Mouse (Mus musculus) forebrain, embryonic 14.5 days (tissue): ENCODE results near the gene Brsk2. TPM values are rescaled to one million over a fixed set of nuclear protein-coding genes. Genes with fewer than 3 reads are reported as not detected.

Source experiments
- ATAC-seq: fragments of 200-750 bp; cut with Nextera tagmentation; 2 replicates; pipeline ENCODE4 v1.8.0; 2017; ENCODE audit warnings: mild to moderate bottlenecking, moderate library complexity
- DNase-seq: peaks from one replicate; pipeline ENCODE4 v3.0.0-alpha.2; 2015; ENCODE audit warnings: low spot score
- H3K27ac ChIP-seq: fragments of 300-500 bp; sonication (generic); 2 replicates; pipeline ENCODE4 v1.5.1; 2014; ENCODE audit warnings: low read depth, mild to moderate bottlenecking, control low read depth, low read length, moderate library complexity
- H3K27me3 ChIP-seq: fragments of 300-500 bp; sonication (generic); replicated peaks from 2 replicates; pipeline ENCODE4 v1.6.1; 2014; ENCODE audit warnings: low read length, control low read depth, mixed read lengths; ENCODE audit not compliant: control insufficient read depth, insufficient read depth
- H3K36me3 ChIP-seq: fragments of 300-500 bp; sonication (generic); 2 replicates; pipeline ENCODE4 v1.6.1; 2014; ENCODE audit warnings: low read length, control low read depth; ENCODE audit not compliant: control insufficient read depth, insufficient read depth
- H3K4me1 ChIP-seq: fragments of 300-500 bp; sonication (generic); 2 replicates; pipeline ENCODE4 v1.6.1; 2014; ENCODE audit warnings: antibody characterized with exemption, low read length, control low read depth; ENCODE audit not compliant: control insufficient read depth, insufficient read depth
- H3K4me2 ChIP-seq: fragments of 300-500 bp; sonication (generic); 2 replicates; pipeline ENCODE4 v1.6.1; 2014; ENCODE audit warnings: mild to moderate bottlenecking, control low read depth, low read length
- H3K4me3 ChIP-seq: fragments of 300-500 bp; sonication (generic); 2 replicates; pipeline ENCODE4 v1.5.1; 2014; ENCODE audit warnings: low read depth, low read length, control low read depth
- H3K9ac ChIP-seq: fragments of 300-500 bp; sonication (generic); 2 replicates; pipeline ENCODE4 v1.6.1; 2014; ENCODE audit warnings: mild to moderate bottlenecking, low read length, control low read depth, moderate library complexity
- H3K9me3 ChIP-seq: fragments of 300-500 bp; sonication (generic); replicated peaks from 2 replicates; pipeline ENCODE4 v1.6.1; 2016; ENCODE audit warnings: low read length, control low read depth, mixed read lengths; ENCODE audit not compliant: control insufficient read depth
- WGBS: fragments of 180-500 bp; shearing (Covaris S2); extraction: QIAGEN DNeasy Blood & Tissue Kit; methylation state at CpG from one replicate; pipeline ENCODE4 v1.1.7; 2014; 5-methylcytosine and 5-hydroxymethylcytosine counted together
- polyA plus RNA-seq: library from polyadenylated mRNA; unstranded; fragments of >200 nt; fragmentation: Nextera tagmentation; extraction: Ambion mirVana; gene quantifications from 2 replicates; pipeline ENCODE4 v1.2.1, GENCODE M21; 2014

Gene Brsk2
- polyA plus RNA-seq, 1 experiment from 2014 or later: 20.8 TPM

GRCm38 (mm10) chr7:141991183-141991582 is 41.6 kb downstream of the Brsk2 start:
- no peaks in the 10 kb centered on the region for H3K9me3 ChIP-seq
- WGBS: 74% methylated on average over 2 of the region's 2 CpGs
- no peak overlapping the region for H3K4me3 ChIP-seq
- no peaks in the 10 kb centered on the region for H3K27me3 ChIP-seq
- H3K4me2 ChIP-seq: no peak overlapping the region
- DNase-seq (no peak), ATAC-seq (no peak)
- H3K36me3 ChIP-seq: peaks cover 100% of the 10 kb centered on the region
- no peak overlapping the region for H3K27ac ChIP-seq
- H3K4me1 ChIP-seq: no peaks in the 10 kb centered on the region
- no peak overlapping the region for H3K9ac ChIP-seq

DNA sequence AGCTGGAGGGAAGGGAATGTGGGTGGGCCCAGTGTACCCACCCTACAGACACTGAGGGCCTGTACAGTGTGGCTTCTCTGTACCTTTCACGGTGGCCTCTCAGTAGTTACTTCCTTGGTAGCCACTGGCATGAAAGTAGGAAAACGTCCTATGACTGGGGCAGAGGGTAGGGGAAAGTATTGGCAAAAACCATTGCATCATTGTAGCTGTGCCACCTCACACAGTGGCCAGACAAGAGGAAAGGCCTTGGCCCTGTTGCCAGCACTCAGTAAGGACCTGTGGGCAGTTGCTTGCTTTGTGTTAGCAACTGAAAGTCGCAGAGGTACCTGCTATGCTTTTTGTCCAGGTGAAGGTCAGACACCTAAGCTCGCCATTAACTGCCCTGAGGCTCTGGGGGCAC is 44.6 kb downstream of the Brsk2 start:
- H3K9me3 ChIP-seq: no peaks in the 10 kb centered on the region
- WGBS: 89% methylated on average over 4 of the region's 4 CpGs
- no peaks in the 10 kb centered on the region for H3K4me1 ChIP-seq
- H3K4me3 ChIP-seq: no peak overlapping the region
- ATAC-seq: no peak
- no peak overlapping the region for H3K4me2 ChIP-seq
- H3K9ac ChIP-seq: no peak overlapping the region
- H3K36me3 ChIP-seq: peaks cover 100% of the 10 kb centered on the region
- no peak for DNase-seq
- H3K27me3 ChIP-seq: no peaks in the 10 kb centered on the region
- no peak overlapping the region for H3K27ac ChIP-seq

DNA sequence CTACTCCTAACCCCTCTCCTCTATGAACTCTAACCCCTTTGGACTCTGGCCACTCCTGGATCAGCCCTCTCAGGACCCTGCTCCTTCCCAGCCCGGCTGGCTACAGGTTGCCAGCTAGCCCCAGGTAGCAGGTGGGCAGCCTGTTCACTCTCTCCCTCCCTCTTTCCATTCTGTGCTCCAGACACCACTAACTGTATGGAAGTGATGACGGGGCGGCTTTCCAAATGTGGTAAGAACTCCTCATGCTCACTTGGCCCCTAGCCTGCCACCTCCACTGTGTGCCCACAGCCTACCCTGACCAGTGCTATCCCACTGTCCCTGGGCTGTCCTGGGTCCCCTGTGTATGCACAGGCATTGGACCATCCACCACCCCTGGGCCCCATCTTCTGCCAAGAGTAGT is 51.1 kb downstream of the Brsk2 start:
- H3K36me3 ChIP-seq: peaks cover 95% of the 10 kb centered on the region
- DNase-seq (no peak), ATAC-seq (no peak)
- no peak overlapping the region for H3K9ac ChIP-seq
- WGBS: 93% methylated on average over 3 of the region's 3 CpGs
- no peak overlapping the region for H3K4me2 ChIP-seq
- H3K9me3 ChIP-seq: no peaks in the 10 kb centered on the region
- no peaks in the 10 kb centered on the region for H3K4me1 ChIP-seq
- H3K4me3 ChIP-seq: no peak overlapping the region
- H3K27me3 ChIP-seq: no peaks in the 10 kb centered on the region
- no peak overlapping the region; the same call in 1 of the 2 replicates for H3K27ac ChIP-seq

- no peak overlapping the region for H3K4me3 ChIP-seq
- 0 out of 2 replicates have a peak overlapping the region, but pooled peaks have one; percentile 9 for H3K27ac ChIP-seq
- 60% methylated on average over 22 of the region's 22 CpGs for WGBS
- H3K4me1 ChIP-seq: no peaks in the 10 kb centered on the region
- ATAC-seq: peak; percentile 28; the same call in 1 of the 2 replicates
- no peaks in the 10 kb centered on the region for H3K27me3 ChIP-seq
- H3K9me3 ChIP-seq: no peaks in the 10 kb centered on the region
- no peak overlapping the region for H3K4me2 ChIP-seq
- H3K36me3 ChIP-seq: peaks cover 88% of the 10 kb centered on the region
- no peak for DNase-seq
- no peak overlapping the region for H3K9ac ChIP-seq
These were observed 52.2 kb downstream of the Brsk2 start for GRCm38 (mm10) chr7:142001597-142002340.

DNA sequence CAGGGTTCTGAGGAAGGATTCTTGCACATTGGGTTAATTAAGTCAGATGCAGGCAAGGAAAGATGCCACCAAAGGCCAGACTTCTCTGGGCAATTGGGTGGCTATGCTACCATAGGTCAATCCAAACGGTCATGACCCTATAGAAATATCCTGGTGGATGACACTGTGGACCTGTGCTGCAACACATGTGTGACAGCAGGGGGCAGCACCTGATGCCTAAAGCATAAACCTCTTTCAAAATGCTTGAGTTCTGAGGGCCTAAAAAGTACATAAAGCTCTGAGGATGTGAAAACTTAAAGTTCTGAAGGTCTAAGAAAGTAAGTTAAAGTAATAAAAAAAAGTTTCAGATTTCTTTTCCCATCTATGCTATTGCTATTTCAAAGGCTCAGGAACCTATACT is 67.0 kb downstream of the Brsk2 start:
- Histone ChIP-seq H3K36me3 (peaks cover 25% of the 10 kb centered on the region), H3K27ac (no peak overlapping the region), H3K27me3 (no peaks in the 10 kb centered on the region), H3K9me3 (no peaks in the 10 kb centered on the region), H3K4me2 (no peak overlapping the region), H3K9ac (no peak overlapping the region), H3K4me3 (no peak overlapping the region), H3K4me1 (no peaks in the 10 kb centered on the region)
- DNase-seq (peak; percentile 58), ATAC-seq (0 out of 2 replicates have a peak, but pooled peaks have one; percentile 40)
- 64% methylated on average over 1 of the region's 1 CpGs for WGBS

DNA sequence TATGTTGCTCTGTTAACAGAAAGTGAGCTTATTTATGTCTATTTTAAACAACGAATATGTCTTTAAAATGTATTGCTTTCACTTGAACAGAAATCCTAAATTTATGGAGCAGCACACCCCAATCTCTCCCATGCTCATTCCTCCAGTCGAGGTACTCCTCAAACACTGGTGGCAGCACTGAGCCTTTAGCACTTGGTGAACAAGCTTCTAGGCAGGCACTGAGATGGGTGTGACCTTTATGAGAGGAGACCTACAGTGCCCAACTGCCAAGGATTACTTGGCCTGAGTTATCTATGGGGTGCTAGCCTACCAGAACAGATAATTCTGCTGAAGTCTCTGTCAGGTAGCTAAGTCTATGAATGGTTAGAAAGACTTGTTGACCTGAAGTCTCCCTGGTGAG is 70.1 kb downstream of the Brsk2 start:
- ATAC-seq: no peak
- Histone ChIP-seq H3K4me1 (no peaks in the 10 kb centered on the region), H3K27ac (no peak overlapping the region), H3K27me3 (no peaks in the 10 kb centered on the region), H3K4me3 (no peak overlapping the region), H3K4me2 (no peak overlapping the region), H3K9ac (no peak overlapping the region), H3K9me3 (no peaks in the 10 kb centered on the region), H3K36me3 (peaks cover 11% of the 10 kb centered on the region; the same call in 1 of the 2 replicates)
- no peak for DNase-seq
- 50% methylated on average over 2 of the region's 2 CpGs for WGBS

DNA sequence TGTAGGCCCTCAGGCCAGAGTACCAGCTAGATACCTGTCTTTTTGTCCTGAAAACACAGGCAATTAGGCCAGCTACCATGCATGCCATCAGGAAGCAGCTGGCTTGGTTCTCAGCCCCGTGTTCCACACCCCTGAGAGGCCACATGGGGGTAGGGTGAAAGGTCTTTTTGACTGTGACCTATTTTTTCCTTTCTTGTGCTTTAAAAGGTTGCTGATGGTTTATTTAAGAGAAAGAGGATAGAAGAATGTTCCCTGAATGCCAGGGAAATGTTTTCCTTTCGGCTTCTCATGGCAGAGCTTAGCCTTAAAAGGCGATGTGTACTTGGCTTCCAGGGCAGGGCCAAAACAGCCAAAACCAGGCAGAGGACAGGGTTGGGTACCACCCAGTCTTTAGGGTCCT is 71.3 kb downstream of the Brsk2 start:
- ATAC-seq: no peak
- Histone ChIP-seq H3K36me3 (peaks cover 3% of the 10 kb centered on the region; the same call in 1 of the 2 replicates), H3K4me3 (no peak overlapping the region), H3K4me2 (no peak overlapping the region), H3K27ac (no peak overlapping the region), H3K9me3 (no peaks in the 10 kb centered on the region), H3K9ac (no peak overlapping the region), H3K4me1 (no peaks in the 10 kb centered on the region), H3K27me3 (no peaks in the 10 kb centered on the region)
- DNase-seq: no peak
- 64% methylated on average over 3 of the region's 3 CpGs for WGBS

GRCm38 (mm10) chr7:142025196-142025595 is 75.6 kb downstream of the Brsk2 start:
- H3K4me1 ChIP-seq: no peaks in the 10 kb centered on the region
- no peak overlapping the region for H3K4me2 ChIP-seq
- no peak overlapping the region for H3K27ac ChIP-seq
- no peaks in the 10 kb centered on the region for H3K27me3 ChIP-seq
- H3K36me3 ChIP-seq: no peaks in the 10 kb centered on the region
- ATAC-seq (no peak), DNase-seq (no peak)
- 69% methylated on average over 2 of the region's 2 CpGs for WGBS
- no peaks in the 10 kb centered on the region for H3K9me3 ChIP-seq
- no peak overlapping the region for H3K9ac ChIP-seq
- no peak overlapping the region for H3K4me3 ChIP-seq

GRCm38 (mm10) chr7:142025926-142026325 is 76.4 kb downstream of the Brsk2 start:
- Histone ChIP-seq H3K27ac (no peak overlapping the region), H3K36me3 (no peaks in the 10 kb centered on the region), H3K4me2 (no peak overlapping the region), H3K9ac (no peak overlapping the region), H3K9me3 (no peaks in the 10 kb centered on the region), H3K27me3 (no peaks in the 10 kb centered on the region), H3K4me3 (no peak overlapping the region), H3K4me1 (no peaks in the 10 kb centered on the region)
- ATAC-seq (no peak), DNase-seq (no peak)
- WGBS: 84% methylated on average over 4 of the region's 4 CpGs
